Mouse (Mus musculus): Measurements from ENCODE around the gene Nfasc. TPM values are rescaled to one million over a fixed set of nuclear protein-coding genes. Genes with fewer than 3 reads are reported as not detected.

Gene Nfasc
- polyA plus RNA-seq, 1 experiment from 2014 or later, result 36.1 TPM

DNA sequence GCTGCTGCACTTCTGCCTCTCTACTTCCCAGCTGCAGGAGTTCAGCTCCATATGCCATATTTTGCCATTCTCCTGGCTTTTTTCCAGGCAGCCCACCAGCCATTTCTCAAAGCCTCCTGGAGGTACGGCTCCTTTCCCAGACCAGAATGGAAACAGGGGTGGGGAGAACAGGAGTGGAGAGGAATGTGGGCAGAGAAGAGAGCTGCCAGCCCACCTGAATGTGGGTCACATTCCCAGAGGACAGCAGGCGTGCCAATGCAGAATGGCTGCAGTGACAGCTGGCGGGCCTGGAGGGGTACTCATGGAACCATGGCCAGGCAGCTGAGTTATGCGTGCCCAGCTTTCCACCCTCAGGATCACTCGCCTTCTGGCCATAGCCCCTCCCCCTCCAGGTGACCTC is 32.2 kb downstream of the Nfasc start:
- H3K9ac ChIP-seq (ENCODE audit: low read depth, low read length), result no peak overlapping the region
- H3K27me3 ChIP-seq (replicated peaks; ENCODE audit: control insufficient read depth, insufficient read depth, low read length), result no peaks in the 10 kb centered on the region
- H3K36me3 ChIP-seq (ENCODE audit: control insufficient read depth, insufficient read depth, low read length), result no peaks in the 10 kb centered on the region
- H3K4me2 ChIP-seq (ENCODE audit: low read length), result no peak overlapping the region
- H3K4me1 ChIP-seq (ENCODE audit: control insufficient read depth, insufficient read depth, low read depth, low read length), result peaks cover 19% of the 10 kb centered on the region
- no peak overlapping the region for H3K4me3 ChIP-seq (ENCODE audit: low read length)
- 42% methylated on average over 5 of the region's 5 CpGs for WGBS
- H3K27ac ChIP-seq (ENCODE audit: low read depth, low read length), result peak overlapping the region; percentile 37; the same call in 1 of the 2 replicates
- ATAC-seq, result peak; percentile 27; the same call in 1 of the 2 replicates
- H3K9me3 ChIP-seq (ENCODE audit: control insufficient read depth, low read length), result no peaks in the 10 kb centered on the region

GRCm38 (mm10) chr1:132707301-132707700 is 34.3 kb downstream of the Nfasc start:
- Histone ChIP-seq H3K4me3 (ENCODE audit: low read length) (no peak overlapping the region), H3K4me1 (ENCODE audit: control insufficient read depth, insufficient read depth, low read depth, low read length) (peaks cover 24% of the 10 kb centered on the region)
- ATAC-seq, result peak; percentile 29; the same call in 1 of the 2 replicates

GRCm38 (mm10) chr1:132703467-132703866 is 38.1 kb downstream of the Nfasc start:
- Histone ChIP-seq H3K4me3 (ENCODE audit: low read length) (no peak overlapping the region), H3K4me2 (ENCODE audit: low read length) (no peak overlapping the region), H3K9me3 (ENCODE audit: control insufficient read depth, low read length) (no peaks in the 10 kb centered on the region), H3K27ac (ENCODE audit: low read depth, low read length) (no peak overlapping the region; the same call in 1 of the 2 replicates), H3K36me3 (ENCODE audit: control insufficient read depth, insufficient read depth, low read length) (no peaks in the 10 kb centered on the region), H3K27me3 (replicated peaks; ENCODE audit: control insufficient read depth, insufficient read depth, low read length) (no peaks in the 10 kb centered on the region), H3K4me1 (ENCODE audit: control insufficient read depth, insufficient read depth, low read depth, low read length) (peaks cover 16% of the 10 kb centered on the region), H3K9ac (ENCODE audit: low read depth, low read length) (no peak overlapping the region; the same call in 1 of the 2 replicates)
- no peak for ATAC-seq
- 23% methylated on average over 5 of the region's 5 CpGs for WGBS

More at GRCm38 (mm10) chr1:132707301-132707700, 34.3 kb downstream of the Nfasc start:
- WGBS, result 31% methylated on average over 8 of the region's 8 CpGs
- Histone ChIP-seq H3K9ac (ENCODE audit: low read depth, low read length) (no peak overlapping the region; the same call in 1 of the 2 replicates), H3K27ac (ENCODE audit: low read depth, low read length) (no peak overlapping the region), H3K27me3 (replicated peaks; ENCODE audit: control insufficient read depth, insufficient read depth, low read length) (no peaks in the 10 kb centered on the region), H3K36me3 (ENCODE audit: control insufficient read depth, insufficient read depth, low read length) (no peaks in the 10 kb centered on the region), H3K4me2 (ENCODE audit: low read length) (0 out of 2 replicates have a peak overlapping the region, but pooled peaks have one; percentile 10), H3K9me3 (ENCODE audit: control insufficient read depth, low read length) (no peaks in the 10 kb centered on the region)

DNA sequence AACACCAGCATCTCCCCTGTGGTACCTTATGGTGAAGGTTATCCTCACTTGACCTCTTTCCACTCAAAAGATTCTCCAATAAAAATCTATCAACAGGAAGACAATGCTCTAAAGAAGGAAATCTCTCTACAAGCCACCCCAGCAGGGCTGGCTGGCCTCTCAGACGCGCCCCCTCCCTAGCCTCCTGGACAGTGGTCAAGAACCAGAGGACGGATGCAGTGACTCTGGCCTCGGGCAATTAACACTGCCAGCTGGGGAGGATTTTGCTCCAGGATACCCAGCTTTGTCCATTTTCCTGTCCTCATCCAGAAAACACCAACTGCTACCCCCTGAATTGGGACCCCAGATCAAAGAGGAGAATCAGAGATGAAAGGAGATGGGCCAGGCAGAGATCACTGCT is 44.7 kb downstream of the Nfasc start:
- 32% methylated on average over 4 of the region's 4 CpGs for WGBS

DNA sequence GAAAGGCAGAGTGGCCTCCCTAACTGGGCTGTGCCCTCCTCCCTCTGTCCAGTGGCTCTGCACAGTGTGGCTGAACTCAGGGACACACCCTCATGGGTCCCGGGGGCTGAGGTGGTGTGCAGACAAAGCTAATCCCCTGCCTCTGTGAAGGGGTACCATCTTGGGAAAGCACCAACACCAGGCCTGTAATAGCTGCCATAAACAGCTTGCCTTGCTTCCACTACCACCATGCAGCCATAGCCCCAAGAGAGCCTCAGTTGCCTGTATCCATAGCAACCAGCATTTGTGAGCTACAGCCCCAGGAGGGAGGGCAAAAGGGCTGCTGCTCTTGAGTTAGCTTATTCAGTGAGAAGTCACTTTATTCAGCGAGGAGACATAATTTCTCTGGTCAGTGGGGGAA is 45.4 kb downstream of the Nfasc start:
- no peaks in the 10 kb centered on the region for H3K9me3 ChIP-seq (ENCODE audit: control insufficient read depth, low read length)
- peaks cover 24% of the 10 kb centered on the region for H3K4me1 ChIP-seq (ENCODE audit: control insufficient read depth, insufficient read depth, low read depth, low read length)
- H3K9ac ChIP-seq (ENCODE audit: low read depth, low read length), result no peak overlapping the region
- 9% methylated on average over 2 of the region's 2 CpGs for WGBS
- H3K4me2 ChIP-seq (ENCODE audit: low read length), result no peak overlapping the region
- peak; percentile 74 for ATAC-seq
- no peaks in the 10 kb centered on the region for H3K36me3 ChIP-seq (ENCODE audit: control insufficient read depth, insufficient read depth, low read length)
- H3K4me3 ChIP-seq (ENCODE audit: low read length), result no peak overlapping the region
- peak overlapping the region; percentile 58 for H3K27ac ChIP-seq (ENCODE audit: low read depth, low read length)
- H3K27me3 ChIP-seq (replicated peaks; ENCODE audit: control insufficient read depth, insufficient read depth, low read length), result no peaks in the 10 kb centered on the region

More for the DNA sequence above, 44.7 kb downstream of the Nfasc start:
- Histone ChIP-seq H3K4me3 (ENCODE audit: low read length) (no peak overlapping the region), H3K27me3 (replicated peaks; ENCODE audit: control insufficient read depth, insufficient read depth, low read length) (no peaks in the 10 kb centered on the region), H3K36me3 (ENCODE audit: control insufficient read depth, insufficient read depth, low read length) (no peaks in the 10 kb centered on the region), H3K9me3 (ENCODE audit: control insufficient read depth, low read length) (no peaks in the 10 kb centered on the region), H3K4me2 (ENCODE audit: low read length) (no peak overlapping the region), H3K9ac (ENCODE audit: low read depth, low read length) (no peak overlapping the region), H3K4me1 (ENCODE audit: control insufficient read depth, insufficient read depth, low read depth, low read length) (peaks cover 24% of the 10 kb centered on the region), H3K27ac (ENCODE audit: low read depth, low read length) (peak overlapping the region; percentile 59)
- no peak for ATAC-seq

DNA sequence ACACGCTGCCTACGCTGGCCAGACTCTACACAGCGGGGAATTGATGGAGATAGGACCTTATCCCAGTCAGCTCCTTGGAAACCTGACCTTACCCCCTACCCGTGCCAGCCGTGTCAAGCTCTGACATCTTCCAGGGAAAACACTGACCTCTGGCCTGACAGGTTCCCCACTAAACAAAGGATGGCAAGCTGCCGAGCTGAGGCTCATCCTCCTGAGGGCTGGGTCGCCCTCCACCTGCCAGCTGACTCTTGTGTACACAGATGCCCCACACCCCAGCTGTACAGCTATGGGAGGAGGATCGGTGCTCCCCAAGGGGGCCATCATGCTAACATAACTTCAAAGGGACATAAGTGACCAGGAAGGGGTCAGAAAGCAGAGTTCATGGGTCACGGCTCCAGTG is 47.6 kb downstream of the Nfasc start:
- Histone ChIP-seq H3K9ac (ENCODE audit: low read depth, low read length) (no peak overlapping the region), H3K27me3 (replicated peaks; ENCODE audit: control insufficient read depth, insufficient read depth, low read length) (no peaks in the 10 kb centered on the region), H3K4me1 (ENCODE audit: control insufficient read depth, insufficient read depth, low read depth, low read length) (peaks cover 27% of the 10 kb centered on the region), H3K4me3 (ENCODE audit: low read length) (no peak overlapping the region), H3K27ac (ENCODE audit: low read depth, low read length) (no peak overlapping the region), H3K9me3 (ENCODE audit: control insufficient read depth, low read length) (no peaks in the 10 kb centered on the region), H3K36me3 (ENCODE audit: control insufficient read depth, insufficient read depth, low read length) (no peaks in the 10 kb centered on the region), H3K4me2 (ENCODE audit: low read length) (no peak overlapping the region)
- WGBS, result 21% methylated on average over 8 of the region's 9 CpGs
- ATAC-seq, result no peak

DNA sequence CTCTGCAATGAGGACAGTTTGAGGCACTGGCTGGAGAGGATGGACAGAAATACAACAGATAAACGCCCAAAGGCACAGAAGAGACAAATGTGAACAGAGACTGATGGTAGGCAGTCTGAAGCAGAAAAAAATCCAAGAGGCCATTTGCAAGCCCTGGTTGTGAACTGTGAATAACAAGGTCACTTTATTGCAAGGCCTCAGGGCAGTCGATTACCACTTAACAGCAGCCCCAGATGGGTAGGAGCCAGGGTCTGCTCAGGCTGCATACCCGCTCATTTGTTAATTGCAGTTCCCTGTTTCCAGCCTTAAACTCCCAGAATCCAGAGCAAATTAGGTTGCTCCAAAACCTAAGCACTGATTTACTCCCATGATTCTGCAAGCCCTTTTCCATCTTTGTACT is 52.4 kb downstream of the Nfasc start:
- ATAC-seq, result no peak
- Histone ChIP-seq H3K4me3 (ENCODE audit: low read length) (no peak overlapping the region), H3K9ac (ENCODE audit: low read depth, low read length) (no peak overlapping the region), H3K27me3 (replicated peaks; ENCODE audit: control insufficient read depth, insufficient read depth, low read length) (no peaks in the 10 kb centered on the region), H3K9me3 (ENCODE audit: control insufficient read depth, low read length) (no peaks in the 10 kb centered on the region), H3K4me1 (ENCODE audit: control insufficient read depth, insufficient read depth, low read depth, low read length) (peaks cover 14% of the 10 kb centered on the region), H3K36me3 (ENCODE audit: control insufficient read depth, insufficient read depth, low read length) (no peaks in the 10 kb centered on the region), H3K4me2 (ENCODE audit: low read length) (no peak overlapping the region), H3K27ac (ENCODE audit: low read depth, low read length) (0 out of 2 replicates have a peak overlapping the region, but pooled peaks have one; percentile 18)
- WGBS, result 47% methylated on average over 3 of the region's 3 CpGs

DNA sequence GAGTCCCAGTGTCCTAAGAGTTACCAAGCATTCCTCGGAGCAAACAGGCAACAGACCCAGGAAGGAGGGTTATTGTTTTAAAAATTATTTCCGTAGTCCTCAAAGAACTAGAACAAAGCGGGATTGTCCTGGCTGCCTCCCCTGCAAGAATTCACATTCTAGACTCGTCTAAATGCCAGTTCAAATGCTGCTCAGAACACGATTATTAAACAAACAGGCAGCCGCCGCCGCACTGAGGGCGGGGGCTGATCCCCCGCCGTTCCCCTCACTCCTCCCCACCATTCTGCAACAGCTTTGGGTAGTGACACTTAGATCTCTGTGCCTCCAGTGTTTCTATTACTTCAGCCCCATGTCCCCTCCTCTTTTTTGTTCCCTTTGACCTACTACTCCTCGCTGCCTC is 62.7 kb downstream of the Nfasc start:
- 51% methylated on average over 12 of the region's 12 CpGs for WGBS
- H3K27ac ChIP-seq (ENCODE audit: low read depth, low read length), result no peak overlapping the region
- H3K36me3 ChIP-seq (ENCODE audit: control insufficient read depth, insufficient read depth, low read length), result no peaks in the 10 kb centered on the region
- no peaks in the 10 kb centered on the region for H3K9me3 ChIP-seq (ENCODE audit: control insufficient read depth, low read length)
- H3K9ac ChIP-seq (ENCODE audit: low read depth, low read length), result no peak overlapping the region
- H3K27me3 ChIP-seq (replicated peaks; ENCODE audit: control insufficient read depth, insufficient read depth, low read length), result no peaks in the 10 kb centered on the region
- H3K4me3 ChIP-seq (ENCODE audit: low read length), result no peak overlapping the region
- no peak for ATAC-seq
- peaks cover 4% of the 10 kb centered on the region for H3K4me1 ChIP-seq (ENCODE audit: control insufficient read depth, insufficient read depth, low read depth, low read length)
- H3K4me2 ChIP-seq (ENCODE audit: low read length), result no peak overlapping the region

DNA sequence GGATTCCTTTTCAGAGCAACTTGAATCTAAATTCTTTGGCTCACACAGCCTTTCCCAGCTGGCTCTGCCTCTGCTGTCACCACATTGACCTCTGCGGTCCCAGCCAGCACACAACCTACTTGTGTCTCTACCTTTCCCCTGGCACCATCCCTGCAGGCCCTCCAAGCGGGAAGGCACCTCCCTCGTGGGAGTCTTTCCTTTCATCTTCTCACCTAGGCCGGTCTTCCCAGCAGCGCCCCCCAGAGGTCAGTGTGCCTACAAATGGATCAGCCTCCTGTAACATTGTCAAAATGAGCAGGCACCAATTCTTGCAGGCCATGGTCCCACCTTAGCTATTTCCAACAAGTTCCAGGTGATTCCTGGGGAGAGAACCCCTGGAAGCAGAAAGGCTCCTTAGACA is 63.5 kb downstream of the Nfasc start:
- WGBS, result 47% methylated on average over 5 of the region's 5 CpGs
- no peak for ATAC-seq
- Histone ChIP-seq H3K27ac (ENCODE audit: low read depth, low read length) (no peak overlapping the region), H3K4me2 (ENCODE audit: low read length) (no peak overlapping the region), H3K9ac (ENCODE audit: low read depth, low read length) (no peak overlapping the region), H3K36me3 (ENCODE audit: control insufficient read depth, insufficient read depth, low read length) (no peaks in the 10 kb centered on the region), H3K27me3 (replicated peaks; ENCODE audit: control insufficient read depth, insufficient read depth, low read length) (no peaks in the 10 kb centered on the region), H3K4me1 (ENCODE audit: control insufficient read depth, insufficient read depth, low read depth, low read length) (peaks cover 4% of the 10 kb centered on the region), H3K9me3 (ENCODE audit: control insufficient read depth, low read length) (no peaks in the 10 kb centered on the region), H3K4me3 (ENCODE audit: low read length) (no peak overlapping the region)

GRCm38 (mm10) chr1:132672704-132673103 is 68.9 kb downstream of the Nfasc start:
- Histone ChIP-seq H3K4me3 (ENCODE audit: low read length) (no peak overlapping the region), H3K36me3 (ENCODE audit: control insufficient read depth, insufficient read depth, low read length) (no peaks in the 10 kb centered on the region), H3K9ac (ENCODE audit: low read depth, low read length) (no peak overlapping the region), H3K27ac (ENCODE audit: low read depth, low read length) (no peak overlapping the region), H3K4me1 (ENCODE audit: control insufficient read depth, insufficient read depth, low read depth, low read length) (no peaks in the 10 kb centered on the region; the same call in 1 of the 2 replicates), H3K27me3 (replicated peaks; ENCODE audit: control insufficient read depth, insufficient read depth, low read length) (no peaks in the 10 kb centered on the region), H3K4me2 (ENCODE audit: low read length) (no peak overlapping the region), H3K9me3 (ENCODE audit: control insufficient read depth, low read length) (no peaks in the 10 kb centered on the region)
- no peak for ATAC-seq
- 89% methylated on average over 3 of the region's 3 CpGs for WGBS

All from hindbrain, embryonic 16.5 days (tissue).